Mouse (Mus musculus): Measurements from ENCODE around the gene St3gal3. TPM values are rescaled to one million over a fixed set of nuclear protein-coding genes. Genes with fewer than 3 reads are reported as not detected.

St3gal3 gene
- polyA plus RNA-seq, 1 experiment from 2014 or later, result 13.2 TPM

DNA sequence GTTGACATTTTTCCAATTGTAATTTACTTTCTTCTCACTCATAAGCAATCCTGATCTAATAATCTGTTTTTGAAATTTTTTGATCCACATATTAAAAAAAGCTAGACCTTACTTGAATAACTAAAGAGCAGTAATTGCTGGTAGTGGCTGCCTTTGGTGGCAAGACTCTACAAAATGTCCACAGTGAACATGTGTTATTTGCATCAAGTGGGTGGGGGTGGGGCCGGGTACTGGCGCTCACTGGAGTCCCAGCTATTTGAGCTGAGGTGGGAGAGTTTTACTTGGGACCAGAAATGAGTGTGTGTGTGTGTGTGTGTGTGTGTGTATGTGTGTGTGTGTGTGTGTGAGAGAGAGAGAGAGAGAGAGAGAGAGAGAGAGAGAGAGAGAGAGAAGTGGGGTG lies 77.6 kb downstream of the St3gal3 start:
- 0 out of 2 replicates have a peak, but pooled peaks cover 2% of the 10 kb centered on the region for H3K36me3 ChIP-seq (ENCODE audit: control insufficient read depth, insufficient read depth, low read length)
- H3K27ac ChIP-seq (ENCODE audit: low read length), result no peak overlapping the region
- H3K4me3 ChIP-seq (ENCODE audit: low read depth, low read length), result no peak overlapping the region
- ATAC-seq, result no peak
- H3K27me3 ChIP-seq (ENCODE audit: control insufficient read depth, insufficient read depth, low read depth, low read length), result no peaks in the 10 kb centered on the region
- no peak overlapping the region for H3K9ac ChIP-seq (ENCODE audit: low read depth, low read length)
- WGBS, result 70% methylated on average over 2 of the region's 2 CpGs
- H3K9me3 ChIP-seq (replicated peaks; ENCODE audit: control insufficient read depth, low read length, poor library complexity, severe bottlenecking), result no peaks in the 10 kb centered on the region
- H3K4me2 ChIP-seq (ENCODE audit: low read length), result no peak overlapping the region
- peaks cover 7% of the 10 kb centered on the region; the same call in 1 of the 2 replicates for H3K4me1 ChIP-seq (ENCODE audit: control insufficient read depth, insufficient read depth, low read length)

DNA sequence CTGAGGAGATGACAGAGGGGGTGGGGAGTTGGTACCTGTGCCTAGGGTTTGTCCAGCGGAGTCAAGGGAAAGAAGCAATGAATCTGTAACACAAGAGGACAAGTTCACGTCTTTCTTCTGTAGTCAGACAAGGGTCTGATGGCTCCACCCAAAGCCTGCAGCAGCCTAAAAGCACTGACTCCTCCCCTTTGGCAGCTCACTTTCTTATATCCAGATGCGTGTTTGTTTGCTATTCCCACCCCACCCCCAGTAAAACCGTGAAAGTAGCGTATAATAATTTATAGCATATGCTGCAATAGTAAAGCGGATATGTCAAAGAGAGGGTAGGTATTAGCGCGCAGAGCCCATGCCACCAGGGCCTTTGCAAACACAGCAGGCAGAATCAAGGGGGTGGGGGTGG lies 80.1 kb downstream of the St3gal3 start:
- no peak overlapping the region for H3K27ac ChIP-seq (ENCODE audit: low read length)
- 0 out of 2 replicates have a peak, but pooled peaks cover 2% of the 10 kb centered on the region for H3K36me3 ChIP-seq (ENCODE audit: control insufficient read depth, insufficient read depth, low read length)
- H3K27me3 ChIP-seq (ENCODE audit: control insufficient read depth, insufficient read depth, low read depth, low read length), result no peaks in the 10 kb centered on the region
- WGBS, result 81% methylated on average over 8 of the region's 8 CpGs
- H3K9me3 ChIP-seq (replicated peaks; ENCODE audit: control insufficient read depth, low read length, poor library complexity, severe bottlenecking), result no peaks in the 10 kb centered on the region
- no peak overlapping the region for H3K9ac ChIP-seq (ENCODE audit: low read depth, low read length)
- H3K4me1 ChIP-seq (ENCODE audit: control insufficient read depth, insufficient read depth, low read length), result peaks cover 7% of the 10 kb centered on the region; the same call in 1 of the 2 replicates
- no peak overlapping the region for H3K4me2 ChIP-seq (ENCODE audit: low read length)
- no peak for ATAC-seq
- no peak overlapping the region for H3K4me3 ChIP-seq (ENCODE audit: low read depth, low read length)

DNA sequence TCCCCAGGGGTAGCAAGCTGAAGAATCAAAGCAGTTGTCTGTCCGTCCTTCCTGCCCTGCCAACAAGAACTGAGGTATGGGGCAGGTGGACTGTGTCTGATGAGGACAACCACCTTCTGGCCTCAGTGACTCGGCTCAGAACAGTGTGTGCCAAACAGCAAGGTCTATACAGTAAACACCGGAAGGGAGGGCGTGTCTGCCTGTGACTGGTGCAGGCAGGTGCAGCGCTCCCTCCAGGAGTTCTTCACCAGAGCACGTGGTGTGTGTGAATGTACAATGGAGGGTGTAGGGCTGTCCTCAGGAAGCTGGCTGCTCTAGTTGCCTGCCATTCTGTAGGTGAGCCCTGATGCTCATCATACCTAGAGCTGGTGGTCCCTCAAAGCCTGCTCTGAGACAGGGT lies 80.8 kb downstream of the St3gal3 start:
- H3K9me3 ChIP-seq (replicated peaks; ENCODE audit: control insufficient read depth, low read length, poor library complexity, severe bottlenecking), result no peaks in the 10 kb centered on the region
- H3K36me3 ChIP-seq (ENCODE audit: control insufficient read depth, insufficient read depth, low read length), result 0 out of 2 replicates have a peak, but pooled peaks cover 2% of the 10 kb centered on the region
- H3K27me3 ChIP-seq (ENCODE audit: control insufficient read depth, insufficient read depth, low read depth, low read length), result no peaks in the 10 kb centered on the region
- H3K4me2 ChIP-seq (ENCODE audit: low read length), result no peak overlapping the region
- no peak overlapping the region for H3K27ac ChIP-seq (ENCODE audit: low read length)
- no peak for ATAC-seq
- H3K9ac ChIP-seq (ENCODE audit: low read depth, low read length), result no peak overlapping the region
- peaks cover 7% of the 10 kb centered on the region; the same call in 1 of the 2 replicates for H3K4me1 ChIP-seq (ENCODE audit: control insufficient read depth, insufficient read depth, low read length)
- no peak overlapping the region for H3K4me3 ChIP-seq (ENCODE audit: low read depth, low read length)
- 89% methylated on average over 6 of the region's 6 CpGs for WGBS

DNA sequence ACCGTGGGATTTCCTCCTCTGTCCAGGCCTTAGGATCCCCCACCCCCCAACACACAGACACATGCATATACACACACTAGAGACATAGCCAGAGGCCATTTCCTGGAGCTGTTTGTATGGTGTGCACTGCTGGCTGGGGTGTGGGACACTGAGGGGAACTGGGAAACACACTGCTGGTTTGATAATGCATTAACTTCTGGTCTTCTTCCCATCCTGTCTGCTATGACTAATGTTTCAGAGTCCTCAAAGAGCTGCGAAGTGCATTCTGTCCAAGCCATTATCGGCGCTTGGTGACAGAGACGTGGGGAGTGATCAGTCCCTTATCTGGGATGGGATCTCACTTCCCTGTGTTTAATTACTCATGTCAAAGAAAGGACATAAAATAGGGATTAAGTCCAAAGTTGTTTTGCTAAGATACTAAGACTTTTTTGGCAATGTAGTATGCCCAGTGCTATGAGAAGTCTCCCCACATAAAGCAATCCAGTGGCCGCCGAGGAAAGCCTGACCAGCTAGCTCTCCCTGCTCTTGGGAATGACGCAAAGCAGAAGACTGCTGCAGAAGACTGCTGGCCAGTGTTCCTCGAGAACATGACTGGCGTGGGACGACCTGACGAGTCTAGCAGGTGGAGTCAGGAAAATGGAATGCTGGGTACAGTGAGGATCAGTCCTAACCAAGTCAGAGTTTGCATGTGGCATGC lies 85.0 kb downstream of the St3gal3 start:
- WGBS, result 86% methylated on average over 12 of the region's 12 CpGs

DNA sequence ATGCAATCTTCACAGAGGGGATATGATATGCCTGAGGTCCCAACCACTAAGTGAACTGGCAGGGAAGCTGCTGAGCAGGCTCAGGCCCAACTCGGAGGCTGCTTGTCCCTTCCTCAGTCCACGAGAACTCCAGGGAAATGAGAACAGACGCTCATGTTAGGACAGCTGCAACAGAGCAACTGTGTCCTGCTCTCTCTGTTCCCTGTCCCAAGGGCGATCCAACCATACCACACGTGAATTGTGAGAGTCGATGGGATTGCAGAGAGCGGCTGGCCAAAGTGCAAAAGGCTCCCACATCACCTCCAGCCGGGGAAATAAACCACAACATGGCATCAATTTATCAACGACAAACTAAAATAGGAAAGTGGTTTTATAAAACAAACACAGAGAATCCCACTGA lies 90.2 kb downstream of the St3gal3 start:
- Histone ChIP-seq H3K9ac (ENCODE audit: low read depth, low read length) (no peak overlapping the region), H3K27me3 (ENCODE audit: control insufficient read depth, insufficient read depth, low read depth, low read length) (no peaks in the 10 kb centered on the region), H3K4me3 (ENCODE audit: low read depth, low read length) (no peak overlapping the region), H3K27ac (ENCODE audit: low read length) (no peak overlapping the region), H3K4me1 (ENCODE audit: control insufficient read depth, insufficient read depth, low read length) (no peaks in the 10 kb centered on the region), H3K36me3 (ENCODE audit: control insufficient read depth, insufficient read depth, low read length) (no peaks in the 10 kb centered on the region), H3K4me2 (ENCODE audit: low read length) (no peak overlapping the region), H3K9me3 (replicated peaks; ENCODE audit: control insufficient read depth, low read length, poor library complexity, severe bottlenecking) (no peaks in the 10 kb centered on the region)
- ATAC-seq, result no peak
- 71% methylated on average over 9 of the region's 9 CpGs for WGBS

More for the DNA sequence above, 85.0 kb downstream of the St3gal3 start:
- no peak overlapping the region for H3K4me3 ChIP-seq (ENCODE audit: low read depth, low read length)
- no peaks in the 10 kb centered on the region for H3K9me3 ChIP-seq (replicated peaks; ENCODE audit: control insufficient read depth, low read length, poor library complexity, severe bottlenecking)
- no peaks in the 10 kb centered on the region for H3K27me3 ChIP-seq (ENCODE audit: control insufficient read depth, insufficient read depth, low read depth, low read length)
- no peak overlapping the region for H3K9ac ChIP-seq (ENCODE audit: low read depth, low read length)
- no peak overlapping the region for H3K27ac ChIP-seq (ENCODE audit: low read length)
- no peak for ATAC-seq
- H3K4me1 ChIP-seq (ENCODE audit: control insufficient read depth, insufficient read depth, low read length), result no peaks in the 10 kb centered on the region
- H3K4me2 ChIP-seq (ENCODE audit: low read length), result no peak overlapping the region
- H3K36me3 ChIP-seq (ENCODE audit: control insufficient read depth, insufficient read depth, low read length), result 0 out of 2 replicates have a peak, but pooled peaks cover 2% of the 10 kb centered on the region

DNA sequence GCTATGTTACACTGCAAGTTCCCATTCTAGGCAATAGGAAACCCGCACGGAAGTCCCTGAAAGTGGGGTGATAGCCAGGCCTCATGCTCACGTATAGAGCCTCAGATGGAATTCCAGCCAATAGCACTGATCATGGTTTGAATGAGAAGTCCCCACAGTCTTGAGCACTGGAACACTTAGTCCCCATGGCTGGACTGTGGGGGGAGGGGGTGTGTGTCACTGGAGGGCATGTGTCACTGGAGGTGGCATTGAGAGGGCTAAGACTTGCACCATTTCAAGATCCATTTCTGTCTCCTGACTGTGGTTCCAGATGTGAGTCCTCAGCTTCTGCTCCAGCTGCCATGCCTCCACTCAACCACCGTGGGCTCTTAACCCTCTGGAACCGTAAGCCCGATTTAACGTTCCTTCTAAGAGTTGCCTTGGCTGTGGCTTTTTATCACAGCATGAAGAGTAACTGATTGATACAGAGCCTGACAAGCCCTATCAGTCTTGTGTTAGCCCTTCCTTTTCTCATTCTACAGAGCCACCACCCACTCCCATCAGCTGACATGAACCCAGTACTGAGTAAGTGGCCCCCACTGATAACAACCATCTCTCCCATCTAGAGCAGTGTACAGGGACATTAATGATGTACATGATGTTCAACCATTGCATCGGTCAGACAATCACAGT lies 91.2 kb downstream of the St3gal3 start:
- H3K9me3 ChIP-seq (replicated peaks; ENCODE audit: control insufficient read depth, low read length, poor library complexity, severe bottlenecking), result no peaks in the 10 kb centered on the region
- WGBS, result 92% methylated on average over 8 of the region's 8 CpGs
- ATAC-seq, result no peak

DNA sequence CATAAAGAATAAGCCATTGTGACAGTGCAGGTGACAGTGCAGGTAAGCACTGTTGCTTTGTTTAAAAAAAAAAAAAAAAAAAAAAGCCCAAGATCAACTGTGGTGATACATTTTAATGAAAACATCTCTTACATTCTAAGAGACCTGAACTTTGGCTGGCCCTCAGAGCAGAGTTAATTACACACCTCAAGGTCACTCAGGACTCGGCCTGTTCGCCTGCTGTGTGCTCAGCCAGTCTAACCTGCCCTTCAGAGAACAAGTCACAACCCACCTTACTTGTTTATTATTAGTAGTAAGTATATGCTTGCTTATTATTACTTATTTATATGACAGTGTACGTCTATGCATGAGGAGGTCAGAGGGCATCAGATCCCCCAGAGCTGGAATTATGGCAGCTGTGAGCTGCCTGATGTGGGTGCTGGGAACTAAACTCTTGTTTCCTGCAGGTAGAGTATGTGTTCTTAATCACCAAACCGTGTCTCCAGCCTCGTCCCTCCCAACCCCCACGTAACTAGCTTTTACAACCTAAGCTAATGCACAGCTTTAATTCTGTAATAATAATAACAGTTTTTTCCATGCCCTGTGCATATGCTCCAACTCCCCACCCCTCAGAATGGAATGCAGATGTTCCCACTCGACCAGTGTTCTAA lies 91.9 kb downstream of the St3gal3 start:
- Histone ChIP-seq H3K27ac (ENCODE audit: low read length) (no peak overlapping the region), H3K27me3 (ENCODE audit: control insufficient read depth, insufficient read depth, low read depth, low read length) (no peaks in the 10 kb centered on the region), H3K36me3 (ENCODE audit: control insufficient read depth, insufficient read depth, low read length) (no peaks in the 10 kb centered on the region), H3K4me3 (ENCODE audit: low read depth, low read length) (no peak overlapping the region), H3K9ac (ENCODE audit: low read depth, low read length) (no peak overlapping the region), H3K4me1 (ENCODE audit: control insufficient read depth, insufficient read depth, low read length) (no peaks in the 10 kb centered on the region), H3K9me3 (replicated peaks; ENCODE audit: control insufficient read depth, low read length, poor library complexity, severe bottlenecking) (no peaks in the 10 kb centered on the region), H3K4me2 (ENCODE audit: low read length) (no peak overlapping the region)
- ATAC-seq, result no peak
- 80% methylated on average over 7 of the region's 7 CpGs for WGBS

More for the DNA sequence above, 91.2 kb downstream of the St3gal3 start:
- Histone ChIP-seq H3K27ac (ENCODE audit: low read length) (no peak overlapping the region), H3K4me3 (ENCODE audit: low read depth, low read length) (no peak overlapping the region), H3K4me1 (ENCODE audit: control insufficient read depth, insufficient read depth, low read length) (no peaks in the 10 kb centered on the region), H3K9ac (ENCODE audit: low read depth, low read length) (no peak overlapping the region), H3K27me3 (ENCODE audit: control insufficient read depth, insufficient read depth, low read depth, low read length) (no peaks in the 10 kb centered on the region), H3K36me3 (ENCODE audit: control insufficient read depth, insufficient read depth, low read length) (no peaks in the 10 kb centered on the region), H3K4me2 (ENCODE audit: low read length) (no peak overlapping the region)

DNA sequence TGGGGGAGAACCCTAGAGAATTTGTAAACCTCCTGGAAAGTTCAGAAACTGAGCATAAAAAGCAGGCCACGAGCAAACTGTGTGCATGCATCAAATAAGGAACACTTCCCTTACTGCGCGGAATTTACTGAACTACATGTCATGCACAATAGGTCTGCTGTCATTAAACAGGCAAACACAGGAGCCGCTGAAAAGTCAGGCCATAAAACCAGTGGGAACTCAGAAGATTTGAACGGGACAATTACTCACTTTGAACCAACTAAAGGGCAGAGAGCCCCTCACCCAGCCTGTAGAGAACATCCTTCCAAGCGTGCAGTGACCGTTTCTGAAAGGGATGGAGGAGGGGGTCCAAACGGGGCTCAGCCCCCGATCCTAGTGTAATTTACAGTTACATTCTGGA lies 93.6 kb downstream of the St3gal3 start:
- Histone ChIP-seq H3K4me3 (ENCODE audit: low read depth, low read length) (no peak overlapping the region), H3K4me2 (ENCODE audit: low read length) (no peak overlapping the region), H3K9me3 (replicated peaks; ENCODE audit: control insufficient read depth, low read length, poor library complexity, severe bottlenecking) (no peaks in the 10 kb centered on the region), H3K9ac (ENCODE audit: low read depth, low read length) (no peak overlapping the region), H3K36me3 (ENCODE audit: control insufficient read depth, insufficient read depth, low read length) (no peaks in the 10 kb centered on the region), H3K27ac (ENCODE audit: low read length) (no peak overlapping the region), H3K27me3 (ENCODE audit: control insufficient read depth, insufficient read depth, low read depth, low read length) (no peaks in the 10 kb centered on the region), H3K4me1 (ENCODE audit: control insufficient read depth, insufficient read depth, low read length) (peaks cover 3% of the 10 kb centered on the region; the same call in 1 of the 2 replicates)
- WGBS, result 65% methylated on average over 9 of the region's 9 CpGs
- ATAC-seq, result no peak

DNA sequence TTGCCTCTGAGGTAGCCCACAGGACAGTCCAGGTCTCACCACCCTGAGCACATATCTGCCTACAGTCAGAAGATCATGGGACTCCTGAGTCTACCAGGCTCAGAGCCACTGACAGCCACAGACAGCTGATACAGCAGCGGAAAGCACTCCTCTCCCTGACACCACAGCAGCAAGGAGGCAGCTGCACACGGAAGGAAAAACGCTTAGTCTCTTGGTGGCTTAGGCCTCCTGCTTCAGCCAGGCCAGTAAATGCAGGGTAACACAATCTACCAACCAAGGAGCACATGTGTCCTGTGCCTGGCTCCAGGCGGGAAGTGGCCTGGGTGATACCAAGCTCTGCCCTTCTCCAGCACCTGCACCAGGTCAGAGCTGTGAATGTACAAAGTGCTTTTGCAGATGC lies 94.1 kb downstream of the St3gal3 start:
- 73% methylated on average over 4 of the region's 4 CpGs for WGBS
- no peak overlapping the region for H3K4me3 ChIP-seq (ENCODE audit: low read depth, low read length)
- no peak for ATAC-seq
- H3K27ac ChIP-seq (ENCODE audit: low read length), result no peak overlapping the region
- no peaks in the 10 kb centered on the region for H3K27me3 ChIP-seq (ENCODE audit: control insufficient read depth, insufficient read depth, low read depth, low read length)
- no peaks in the 10 kb centered on the region for H3K36me3 ChIP-seq (ENCODE audit: control insufficient read depth, insufficient read depth, low read length)
- H3K4me1 ChIP-seq (ENCODE audit: control insufficient read depth, insufficient read depth, low read length), result peaks cover 3% of the 10 kb centered on the region; the same call in 1 of the 2 replicates
- H3K4me2 ChIP-seq (ENCODE audit: low read length), result no peak overlapping the region
- no peak overlapping the region for H3K9ac ChIP-seq (ENCODE audit: low read depth, low read length)
- H3K9me3 ChIP-seq (replicated peaks; ENCODE audit: control insufficient read depth, low read length, poor library complexity, severe bottlenecking), result no peaks in the 10 kb centered on the region
